Mouse (Mus musculus) cerebellum, adult 2 months (tissue): ENCODE measurements around the gene Kalrn. TPM values are rescaled to one million over a fixed set of nuclear protein-coding genes. Genes with fewer than 3 reads are reported as not detected.
A peak's percentile ranks its signal among the peaks of the same experiment; 100 is the strongest.

Experiments
- DNase-seq, 2 experiments: peaks; one replicate each; pipeline ENCODE4 v3.0.0; 2021
- H3K27ac ChIP-seq: fragments of 200-500 bp; 2 replicates; pipeline ENCODE4 v1.5.1; 2012; ENCODE audit warnings: low read length, control low read depth, inconsistent platforms; ENCODE audit not compliant: insufficient read depth
- H3K27me3 ChIP-seq: fragments of 200-500 bp; 2 replicates; pipeline ENCODE4 v1.6.1; 2012; ENCODE audit warnings: inconsistent platforms, mild to moderate bottlenecking, low read length, moderate library complexity; ENCODE audit not compliant: control insufficient read depth, insufficient read depth
- H3K4me1 ChIP-seq: fragments of 200-500 bp; 2 replicates; pipeline ENCODE4 v1.6.1; 2011; ENCODE audit warnings: low read length; ENCODE audit not compliant: control insufficient read depth, insufficient read depth
- H3K4me3 ChIP-seq: fragments of 200-500 bp; replicated peaks from 2 replicates; pipeline ENCODE3; 2011; ENCODE audit warnings: mild to moderate bottlenecking, low read depth, low read length, control low read depth; ENCODE audit not compliant: insufficient read depth
- CTCF ChIP-seq: fragments of 200-500 bp; IDR thresholded peaks from 2 replicates; pipeline ENCODE4 v1.5.1; 2011; ENCODE audit warnings: low read depth, mild to moderate bottlenecking, control low read depth, low read length, moderate library complexity, borderline replicate concordance; ENCODE audit not compliant: insufficient read depth
- POLR2A ChIP-seq: fragments of 200-500 bp; IDR thresholded peaks from 2 replicates; pipeline ENCODE4 v1.6.1; 2011; ENCODE audit warnings: low read length, control low read depth, borderline replicate concordance; ENCODE audit not compliant: insufficient read depth
- WGBS: fragments of 180-500 bp; shearing (Covaris S2); methylation state at CpG from one replicate; pipeline ENCODE4 v1.1.7; 2018; 5-methylcytosine and 5-hydroxymethylcytosine counted together
- polyA plus RNA-seq: library from polyadenylated mRNA; depleted of rRNA; stranded (reverse); fragments of >200 nt; gene quantifications from 2 replicates; pipeline ENCODE4 v1.2.3, GENCODE M21; 2012

Kalrn gene
- polyA plus RNA-seq, 1 experiment = 17.9 TPM

GRCm38 (mm10) chr16:33931682-33932081, 641.6 kb downstream of the Kalrn start:
- H3K4me3 ChIP-seq = no peak overlapping the region
- H3K27me3 ChIP-seq = no peaks in the 10 kb centered on the region
- DNase-seq = no peak
- 26% methylated on average over 2 of the region's 2 CpGs for WGBS
- TF ChIP-seq CTCF (no peak), POLR2A (no peak)
- peaks cover 13% of the 10 kb centered on the region for H3K4me1 ChIP-seq
- no peak overlapping the region for H3K27ac ChIP-seq

- 58% methylated on average over 6 of the region's 6 CpGs for WGBS
- no peak for TF ChIP-seq CTCF
- TF ChIP-seq POLR2A = no peak
- no peak for DNase-seq
- H3K27ac ChIP-seq = no peak overlapping the region
- no peaks in the 10 kb centered on the region for H3K27me3 ChIP-seq
- peaks cover 13% of the 10 kb centered on the region for H3K4me1 ChIP-seq
- H3K4me3 ChIP-seq = no peak overlapping the region
Measured at GRCm38 (mm10) chr16:33930785-33931184, 642.5 kb downstream of the Kalrn start.

- 65% methylated on average over 9 of the region's 9 CpGs for WGBS
- Histone ChIP-seq H3K27ac (no peak overlapping the region), H3K27me3 (no peaks in the 10 kb centered on the region), H3K4me3 (no peak overlapping the region), H3K4me1 (peaks cover 13% of the 10 kb centered on the region)
- DNase-seq = no peak
- TF ChIP-seq POLR2A (no peak), CTCF (no peak)
Measured at GRCm38 (mm10) chr16:33928788-33929462, 644.4 kb downstream of the Kalrn start.

GRCm38 (mm10) chr16:33927263-33927824, 646.0 kb downstream of the Kalrn start:
- no peak for TF ChIP-seq POLR2A
- TF ChIP-seq CTCF = no peak
- Histone ChIP-seq H3K4me3 (no peak overlapping the region), H3K27me3 (no peaks in the 10 kb centered on the region), H3K27ac (no peak overlapping the region), H3K4me1 (peaks cover 13% of the 10 kb centered on the region)
- WGBS = 57% methylated on average over 6 of the region's 6 CpGs
- no peak for DNase-seq

DNA sequence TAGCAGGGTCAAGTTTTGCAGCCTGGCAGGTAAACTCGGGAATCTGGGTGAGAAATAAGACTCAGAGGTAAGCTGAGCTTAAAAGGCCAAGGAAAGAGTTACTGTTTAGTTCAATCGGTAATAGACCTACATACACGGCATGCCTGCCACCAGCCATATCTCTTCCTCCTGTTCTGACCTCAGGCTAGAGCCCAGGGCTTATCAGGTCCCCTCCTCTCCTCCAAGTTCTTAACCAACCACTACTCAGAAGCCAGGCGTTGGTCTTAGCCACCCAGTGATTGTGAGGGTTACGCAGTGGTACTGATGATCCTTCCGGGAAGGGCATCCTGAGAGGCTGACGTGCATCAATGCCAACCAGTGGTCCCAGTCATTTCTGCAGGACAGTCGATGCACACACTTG, 649.6 kb downstream of the Kalrn start:
- Histone ChIP-seq H3K4me1 (peaks cover 14% of the 10 kb centered on the region), H3K27me3 (no peaks in the 10 kb centered on the region), H3K4me3 (no peak overlapping the region), H3K27ac (no peak overlapping the region)
- DNase-seq = no peak
- WGBS = 93% methylated on average over 8 of the region's 8 CpGs
- TF ChIP-seq CTCF = no peak
- no peak for TF ChIP-seq POLR2A

DNA sequence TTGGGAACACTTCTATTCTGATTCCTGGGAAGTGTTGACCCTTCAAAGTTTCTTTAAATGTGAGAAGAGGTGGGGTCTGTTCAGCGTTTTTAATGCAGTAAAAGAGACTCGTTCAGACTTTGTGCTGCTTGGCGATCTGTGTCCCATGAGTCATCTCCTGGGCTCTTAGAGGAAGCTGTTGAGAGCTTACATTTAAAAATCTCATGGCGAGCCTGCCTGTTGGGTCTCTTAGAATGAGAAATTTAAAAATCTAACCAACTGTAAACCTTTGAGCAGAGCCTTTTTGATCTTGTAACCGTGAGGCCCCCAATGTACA, 650.4 kb downstream of the Kalrn start:
- H3K27me3 ChIP-seq = no peaks in the 10 kb centered on the region
- DNase-seq = no peak
- H3K27ac ChIP-seq = no peak overlapping the region
- no peak overlapping the region for H3K4me3 ChIP-seq
- no peak for TF ChIP-seq POLR2A
- TF ChIP-seq CTCF = no peak
- WGBS = 86% methylated on average over 5 of the region's 5 CpGs
- H3K4me1 ChIP-seq = peaks cover 10% of the 10 kb centered on the region

DNA sequence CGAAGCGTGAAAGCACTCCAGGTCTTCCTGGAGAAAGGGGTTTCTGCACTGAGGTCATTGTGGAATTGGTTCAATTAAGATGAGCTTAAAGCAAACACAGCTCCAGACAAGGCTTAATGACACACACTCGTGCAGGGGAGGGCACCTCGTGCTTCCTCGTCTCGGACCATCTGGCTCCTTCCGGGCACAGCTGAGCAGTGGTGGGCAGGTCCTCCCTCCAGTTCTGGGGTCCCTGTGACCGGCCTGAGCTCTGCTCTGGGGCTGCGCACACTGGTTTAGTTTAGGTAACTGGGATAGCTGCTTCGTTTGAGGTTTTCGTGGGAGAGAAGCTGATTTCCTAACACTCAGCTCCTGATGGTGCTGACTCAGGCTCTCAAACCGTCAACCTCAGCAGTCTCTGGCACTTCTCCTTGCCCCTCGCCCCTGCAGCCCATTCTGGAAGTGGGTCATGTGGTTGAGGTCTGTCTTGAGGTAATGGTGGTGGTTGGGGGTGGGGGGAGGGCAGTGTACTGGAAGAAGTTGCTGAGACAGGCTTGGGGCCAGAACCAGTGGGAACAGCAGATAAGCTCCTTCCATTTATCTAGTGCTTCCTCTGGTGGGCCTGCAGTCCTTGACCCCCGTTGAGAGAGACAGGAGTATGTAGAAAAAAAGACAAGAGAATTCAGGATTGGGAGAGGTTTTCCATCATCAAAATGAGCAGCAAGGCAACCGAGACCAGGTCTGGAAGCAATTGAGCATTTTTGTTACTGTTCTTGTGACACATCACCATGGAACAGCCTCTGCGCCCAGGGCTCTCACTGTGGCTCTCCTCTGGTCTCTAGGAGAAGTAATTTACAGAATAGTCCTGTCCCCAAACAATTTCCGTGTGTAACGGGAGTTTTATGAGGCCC, 651.0 kb downstream of the Kalrn start:
- Histone ChIP-seq H3K27me3 (no peaks in the 10 kb centered on the region), H3K4me1 (peaks cover 11% of the 10 kb centered on the region), H3K27ac (no peak overlapping the region), H3K4me3 (no peak overlapping the region)
- 50% methylated on average over 18 of the region's 18 CpGs for WGBS
- DNase-seq = peak in 1 of 2 experiments; percentile 57
- TF ChIP-seq POLR2A (no peak), CTCF (no peak)
